Mouse (Mus musculus): ENCODE data around the gene Emc1. TPM values are rescaled to one million over a fixed set of nuclear protein-coding genes. Genes with fewer than 3 reads are reported as not detected.

Emc1 gene
- polyA plus RNA-seq, 1 experiment from 2014 or later, result 29.1 TPM

- Histone ChIP-seq H3K4me3 (no peak overlapping the region), H3K27ac (no peak overlapping the region), H3K4me2 (no peak overlapping the region), H3K27me3 (no peaks in the 10 kb centered on the region), H3K9ac (no peak overlapping the region), H3K4me1 (no peaks in the 10 kb centered on the region), H3K36me3 (peaks cover 93% of the 10 kb centered on the region), H3K9me3 (no peaks in the 10 kb centered on the region)
- no peak for ATAC-seq (ENCODE audit: insufficient number of reproducible peaks, insufficient read depth, low FRiP score, low TSS enrichment, low read depth)
- 88% methylated on average over 2 of the region's 2 CpGs for WGBS
Observed at GRCm38 (mm10) chr4:139395431-139395830, 43.0 kb downstream of the Emc1 start.

DNA sequence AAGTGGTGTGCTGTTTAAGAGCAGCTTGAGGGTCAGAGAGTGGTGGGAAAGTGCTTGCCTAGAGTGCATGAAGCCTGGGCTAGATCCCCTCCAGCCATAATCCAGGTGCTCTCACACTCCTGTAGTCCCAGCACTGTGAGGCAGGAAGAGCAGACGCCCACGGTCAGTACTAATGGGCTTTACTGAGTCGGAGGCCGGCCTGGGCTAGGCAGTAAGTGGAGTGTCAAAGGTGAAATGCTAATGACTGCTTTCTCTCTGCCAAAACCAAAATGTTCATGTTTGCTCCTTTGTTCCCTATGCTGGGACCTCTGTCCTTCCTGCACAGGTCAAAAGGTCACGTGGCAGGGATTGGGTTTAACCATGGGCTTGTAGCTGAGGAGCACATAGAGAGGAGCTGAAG lies 48.1 kb downstream of the Emc1 start:
- no peaks in the 10 kb centered on the region for H3K9me3 ChIP-seq
- H3K36me3 ChIP-seq, result peaks cover 92% of the 10 kb centered on the region
- H3K27me3 ChIP-seq, result no peaks in the 10 kb centered on the region
- 57% methylated on average over 5 of the region's 5 CpGs for WGBS
- no peak overlapping the region for H3K27ac ChIP-seq
- H3K4me2 ChIP-seq, result no peak overlapping the region
- H3K4me1 ChIP-seq, result no peaks in the 10 kb centered on the region
- H3K4me3 ChIP-seq, result no peak overlapping the region
- no peak overlapping the region for H3K9ac ChIP-seq
- no peak for ATAC-seq (ENCODE audit: insufficient number of reproducible peaks, insufficient read depth, low FRiP score, low TSS enrichment, low read depth)

DNA sequence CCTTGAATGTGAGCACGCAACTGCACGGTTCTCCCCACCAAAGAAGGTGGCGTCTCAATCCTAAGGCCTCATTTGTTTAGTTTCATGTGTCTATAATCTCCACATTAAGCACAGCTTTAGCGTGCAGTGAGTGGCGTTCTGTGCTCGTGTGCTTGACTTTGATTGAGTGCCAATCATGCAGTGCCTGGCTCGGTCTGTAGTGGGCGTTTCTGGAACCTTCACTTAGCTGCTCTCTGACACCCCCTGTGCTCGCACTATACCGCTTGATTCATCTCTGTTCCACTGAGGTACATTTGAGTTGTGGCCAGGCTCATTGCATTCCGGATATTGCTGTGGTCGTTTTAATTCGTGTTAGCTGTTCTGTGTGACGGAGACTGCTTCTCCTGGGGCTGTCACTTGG lies 50.8 kb downstream of the Emc1 start:
- Histone ChIP-seq H3K4me3 (no peak overlapping the region), H3K4me2 (no peak overlapping the region), H3K27ac (no peak overlapping the region), H3K9ac (no peak overlapping the region), H3K9me3 (no peaks in the 10 kb centered on the region), H3K27me3 (no peaks in the 10 kb centered on the region), H3K36me3 (peaks cover 94% of the 10 kb centered on the region), H3K4me1 (no peaks in the 10 kb centered on the region)
- no peak for ATAC-seq (ENCODE audit: insufficient number of reproducible peaks, insufficient read depth, low FRiP score, low TSS enrichment, low read depth)
- 80% methylated on average over 14 of the region's 14 CpGs for WGBS

GRCm38 (mm10) chr4:139411351-139411750 lies 59.0 kb downstream of the Emc1 start:
- Histone ChIP-seq H3K36me3 (peaks cover 98% of the 10 kb centered on the region), H3K27me3 (no peaks in the 10 kb centered on the region), H3K4me2 (no peak overlapping the region), H3K9ac (no peak overlapping the region), H3K27ac (no peak overlapping the region), H3K4me3 (no peak overlapping the region), H3K9me3 (no peaks in the 10 kb centered on the region), H3K4me1 (no peaks in the 10 kb centered on the region)
- no peak for ATAC-seq (ENCODE audit: insufficient number of reproducible peaks, insufficient read depth, low FRiP score, low TSS enrichment, low read depth)
- WGBS, result 93% methylated on average over 3 of the region's 3 CpGs

GRCm38 (mm10) chr4:139417868-139418267 lies 65.5 kb downstream of the Emc1 start:
- H3K27me3 ChIP-seq, result no peaks in the 10 kb centered on the region
- no peaks in the 10 kb centered on the region for H3K4me1 ChIP-seq
- H3K9ac ChIP-seq, result no peak overlapping the region
- no peak overlapping the region for H3K4me2 ChIP-seq
- 57% methylated on average over 1 of the region's 1 CpGs for WGBS
- H3K36me3 ChIP-seq, result peaks cover 98% of the 10 kb centered on the region
- H3K4me3 ChIP-seq, result no peak overlapping the region
- ATAC-seq (ENCODE audit: insufficient number of reproducible peaks, insufficient read depth, low FRiP score, low TSS enrichment, low read depth), result no peak
- no peak overlapping the region for H3K27ac ChIP-seq
- no peaks in the 10 kb centered on the region for H3K9me3 ChIP-seq

DNA sequence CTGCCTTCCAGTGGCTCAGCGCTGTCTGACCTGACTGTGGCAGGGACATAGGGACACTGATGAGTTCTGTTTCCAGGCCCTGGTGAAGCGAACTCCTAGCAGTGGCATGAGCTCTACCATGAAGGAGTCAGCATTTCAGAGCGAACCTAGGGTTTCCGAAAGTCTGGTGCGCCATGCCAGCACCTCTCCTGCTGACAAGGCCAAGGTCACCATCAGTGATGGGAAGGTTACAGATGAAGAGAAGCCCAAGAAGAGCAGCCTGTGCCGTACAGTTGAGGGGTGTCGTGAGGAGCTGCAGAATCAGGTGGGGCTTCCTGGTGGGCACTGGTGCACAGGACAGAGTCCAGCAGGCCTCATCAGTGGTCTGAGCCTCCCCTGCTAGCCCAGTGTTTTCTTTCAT lies 69.2 kb downstream of the Emc1 start:
- 93% methylated on average over 7 of the region's 7 CpGs for WGBS
- no peaks in the 10 kb centered on the region for H3K4me1 ChIP-seq
- no peak overlapping the region for H3K9ac ChIP-seq
- H3K27ac ChIP-seq, result no peak overlapping the region
- H3K9me3 ChIP-seq, result no peaks in the 10 kb centered on the region
- peaks cover 99% of the 10 kb centered on the region for H3K36me3 ChIP-seq
- no peak overlapping the region for H3K4me3 ChIP-seq
- no peak overlapping the region for H3K4me2 ChIP-seq
- no peaks in the 10 kb centered on the region for H3K27me3 ChIP-seq
- ATAC-seq (ENCODE audit: insufficient number of reproducible peaks, insufficient read depth, low FRiP score, low TSS enrichment, low read depth), result no peak

- H3K36me3 ChIP-seq, result peaks cover 99% of the 10 kb centered on the region
- no peaks in the 10 kb centered on the region for H3K27me3 ChIP-seq
- no peak overlapping the region for H3K4me3 ChIP-seq
- no peaks in the 10 kb centered on the region for H3K9me3 ChIP-seq
- no peak for ATAC-seq (ENCODE audit: insufficient number of reproducible peaks, insufficient read depth, low FRiP score, low TSS enrichment, low read depth)
- no peak overlapping the region for H3K9ac ChIP-seq
- H3K4me1 ChIP-seq, result no peaks in the 10 kb centered on the region
- no peak overlapping the region for H3K27ac ChIP-seq
- H3K4me2 ChIP-seq, result no peak overlapping the region
- 93% methylated on average over 2 of the region's 2 CpGs for WGBS
Observed at GRCm38 (mm10) chr4:139422409-139422808, 70.0 kb downstream of the Emc1 start.

- H3K27me3 ChIP-seq, result no peaks in the 10 kb centered on the region
- H3K36me3 ChIP-seq, result peaks cover 99% of the 10 kb centered on the region
- no peak for ATAC-seq (ENCODE audit: insufficient number of reproducible peaks, insufficient read depth, low FRiP score, low TSS enrichment, low read depth)
- no peaks in the 10 kb centered on the region for H3K4me1 ChIP-seq
- H3K9ac ChIP-seq, result no peak overlapping the region
- H3K4me2 ChIP-seq, result no peak overlapping the region
- H3K4me3 ChIP-seq, result no peak overlapping the region
- H3K27ac ChIP-seq, result no peak overlapping the region
- WGBS, result 78% methylated on average over 2 of the region's 2 CpGs
- no peaks in the 10 kb centered on the region for H3K9me3 ChIP-seq
Observed at GRCm38 (mm10) chr4:139423270-139423669, 70.9 kb downstream of the Emc1 start.

Small RNA genes within 50 kb of the gene (microRNA-seq; reads per million reads assigned to microRNA genes)
- 2.4 reads per million, percentile 7 among the genes with 10 or more reads in this experiment for gene Gm24245
- 0.55 reads per million for gene Gm25732

Other genes starting within 250 kb of the Emc1 start
- 459 and 517 TPM in 2 replicates for gene Minos1, start 221.5 kb upstream of the Emc1 start, polyA plus RNA-seq (2015; fragmentation: Nextera tagmentation; extraction: Ambion mirVana)
- 396 and 424 TPM in 2 replicates for gene Capzb, start 159.7 kb upstream of the Emc1 start, polyA plus RNA-seq (2015; fragmentation: Nextera tagmentation; extraction: Ambion mirVana)
- gene Pqlc2, start 41.9 kb upstream of the Emc1 start, polyA plus RNA-seq (2015; fragmentation: Nextera tagmentation; extraction: Ambion mirVana), result 14.9 and 16.7 TPM in 2 replicates
- 91.9 and 121 TPM in 2 replicates for gene Akr7a5, start 41.8 kb upstream of the Emc1 start, polyA plus RNA-seq (2015; fragmentation: Nextera tagmentation; extraction: Ambion mirVana)
- 122 and 130 TPM in 2 replicates for gene Mrto4, start within 50 bp of the Emc1 start, polyA plus RNA-seq (2015; fragmentation: Nextera tagmentation; extraction: Ambion mirVana)
- 75.3 and 76.1 TPM in 2 replicates for gene Ubr4, start within 50 bp of the Emc1 start, polyA plus RNA-seq (2015; fragmentation: Nextera tagmentation; extraction: Ambion mirVana)
- gene Iffo2, start 178.0 kb downstream of the Emc1 start, polyA plus RNA-seq (2015; fragmentation: Nextera tagmentation; extraction: Ambion mirVana), result 4.0 and 4.3 TPM in 2 replicates

All from embryonic facial prominence, embryonic 13.5 days (tissue).